In genomic region chr12:108766866-108767265, GRCm38 (mm10) we compare ENCODE assay signal across 12 mouse cellular contexts. TPM values are rescaled to one million over a fixed set of nuclear protein-coding genes. Genes with fewer than 3 reads are reported as not detected.
DNase-seq lines count a peak whose midpoint lies in the region; ATAC-seq lines count a peak whose summit lies in the region.
"Had no signal": no experiment of that assay in that cellular context is flagged by ENCODE, and none has a peak within 500 bp of the region (broad histone marks: within the 10 kb centered on the region; RNA-seq: fewer than 3 reads in every experiment).

No protein-coding gene starts in this region.

- H3K4me3 ChIP-seq in heart, embryonic 12.5 days = no peak overlapping the region
- no peak overlapping the region for H3K4me3 ChIP-seq in midbrain, embryonic 12.5 days
- H3K4me3 ChIP-seq in midbrain, embryonic 10.5 days = no peak overlapping the region
- no peak overlapping the region for H3K4me3 ChIP-seq in liver, embryonic 12.5 days

- H3K4me1 ChIP-seq in heart, embryonic 12.5 days (replicated peaks) = peaks cover 9% of the 10 kb centered on the region
- peaks cover 5% of the 10 kb centered on the region; the same call in 1 of the 2 replicates for H3K4me1 ChIP-seq in midbrain, embryonic 12.5 days
- peaks cover 19% of the 10 kb centered on the region for H3K4me1 ChIP-seq in midbrain, embryonic 10.5 days
- H3K4me1 ChIP-seq in liver, embryonic 12.5 days = peaks cover 61% of the 10 kb centered on the region

- H3K9me3 ChIP-seq in heart, embryonic 12.5 days (replicated peaks) = no peaks in the 10 kb centered on the region
- H3K9me3 ChIP-seq in midbrain, embryonic 12.5 days = no peaks in the 10 kb centered on the region
- no peaks in the 10 kb centered on the region for H3K9me3 ChIP-seq in midbrain, embryonic 10.5 days (replicated peaks)
- no peaks in the 10 kb centered on the region for H3K9me3 ChIP-seq in liver, embryonic 12.5 days (replicated peaks)

- no peaks in the 10 kb centered on the region for H3K27me3 ChIP-seq in heart, embryonic 12.5 days (replicated peaks)
- no peaks in the 10 kb centered on the region for H3K27me3 ChIP-seq in midbrain, embryonic 12.5 days
- H3K27me3 ChIP-seq in midbrain, embryonic 10.5 days (ENCODE audit: low read depth, poor library complexity, severe bottlenecking) = no peaks in the 10 kb centered on the region
- H3K27me3 ChIP-seq in liver, embryonic 12.5 days (replicated peaks) = no peaks in the 10 kb centered on the region

- H3K4me2 ChIP-seq in heart, embryonic 12.5 days = peak overlapping the region; percentile 69
- no peak overlapping the region for H3K4me2 ChIP-seq in midbrain, embryonic 12.5 days (replicated peaks)
- peak overlapping the region; percentile 82 for H3K4me2 ChIP-seq in liver, embryonic 12.5 days

- no peak for ATAC-seq in heart, embryonic 12.5 days (ENCODE audit: insufficient number of reproducible peaks, low FRiP score)
- ATAC-seq in midbrain, embryonic 12.5 days (ENCODE audit: low FRiP score, low read depth) = no peak
- no peak for ATAC-seq in liver, embryonic 12.5 days
- ATAC-seq: inflammation-experienced regulatory T-cells, adult 6 months had no signal

- no peak for DNase-seq in heart, adult 8-10 months (ENCODE audit: low spot score)
- DNase-seq in midbrain, embryonic 10.5 days (ENCODE audit: low spot score) = no peak
- DNase-seq in thymus, postnatal 14 days = peak; percentile 52
- DNase-seq in c-Kit-positive CD71-positive TER-119-positive erythroid progenitor cells, embryonic 14.5 days (ENCODE audit: low spot score) = no peak
- DNase-seq in left cerebral cortex, adult 8-10 months (ENCODE audit: low spot score in 2 of 2) = no peak
- DNase-seq: adrenal gland, postnatal 36 days; lung, adult 18-20 months; right cerebral cortex, postnatal 14 days had no signal

- no peak overlapping the region for H3K27ac ChIP-seq in heart, embryonic 12.5 days (ENCODE audit: poor library complexity, severe bottlenecking)
- 0 out of 2 replicates have a peak overlapping the region, but pooled peaks have one; percentile 10 for H3K27ac ChIP-seq in midbrain, embryonic 12.5 days (replicated peaks)
- no peak overlapping the region for H3K27ac ChIP-seq in midbrain, embryonic 10.5 days (replicated peaks)
- H3K27ac ChIP-seq in liver, embryonic 12.5 days = no peak overlapping the region

- 39% methylated on average over 7 of the region's 7 CpGs for WGBS in heart, embryonic 12.5 days
- WGBS in midbrain, embryonic 12.5 days = 67% methylated on average over 7 of the region's 7 CpGs
- 71% methylated on average over 7 of the region's 7 CpGs for WGBS in midbrain, embryonic 10.5 days
- WGBS in liver, embryonic 12.5 days (ENCODE audit: insufficient replicate concordance) = 26% methylated on average over 7 of the region's 7 CpGs

- H3K36me3 ChIP-seq in heart, embryonic 12.5 days = no peaks in the 10 kb centered on the region
- H3K36me3 ChIP-seq in midbrain, embryonic 12.5 days = no peaks in the 10 kb centered on the region; the same call in 1 of the 2 replicates
- 0 out of 2 replicates have a peak, but pooled peaks cover 3% of the 10 kb centered on the region for H3K36me3 ChIP-seq in midbrain, embryonic 10.5 days
- H3K36me3 ChIP-seq in liver, embryonic 12.5 days = no peaks in the 10 kb centered on the region

- H3K9ac ChIP-seq in heart, embryonic 12.5 days = no peak overlapping the region
- no peak overlapping the region for H3K9ac ChIP-seq in midbrain, embryonic 12.5 days (replicated peaks)
- H3K9ac ChIP-seq in liver, embryonic 12.5 days = no peak overlapping the region

RNA-seq across cellular contexts. Expression of gene Yy1, which starts 25.9 kb away (rescaled TPM):
- polyA plus RNA-seq in heart, embryonic 12.5 days (2016; fragmentation: Nextera tagmentation; extraction: Ambion mirVana) = 16.0 and 18.8 TPM in 2 replicates
- total RNA-seq in heart, adult 8-10 months (2022) = 10 to 100 TPM; 24.8 to 34.8 (median 28.6) TPM
- 18.9 and 19.5 TPM in 2 replicates for polyA plus RNA-seq in midbrain, embryonic 12.5 days (2016; fragmentation: Nextera tagmentation; extraction: Ambion mirVana)
- polyA plus RNA-seq in midbrain, embryonic 10.5 days (2016; fragmentation: Nextera tagmentation; extraction: Ambion mirVana) = 13.0 and 14.4 TPM in 2 replicates
- 13.1 and 14.6 TPM in 2 replicates for polyA plus RNA-seq in liver, embryonic 12.5 days (2016; fragmentation: Nextera tagmentation; extraction: Ambion mirVana)
- total RNA-seq in left cerebral cortex, adult 8-10 months (2022) = 10 to 100 TPM; 44.9 to 46.7 (median 46.1) TPM
